Mouse (Mus musculus) macrophage (primary cell): Measurements from ENCODE around the gene Tprg. TPM values are rescaled to one million over a fixed set of nuclear protein-coding genes. Genes with fewer than 3 reads are reported as not detected.

Experiments used
- H3K27ac ChIP-seq: fragments of 350-480 bp; formaldehyde crosslinking; 2 replicates; pipeline ENCODE4 v1.9.0; 2021
- H3K36me3 ChIP-seq: fragments of 350-480 bp; formaldehyde crosslinking; 2 replicates; pipeline ENCODE4 v1.9.0; 2021; ENCODE audit errors: inconsistent target
- H3K4me3 ChIP-seq: fragments of 350-480 bp; formaldehyde crosslinking; 2 replicates; pipeline ENCODE4 v1.9.0; 2021; ENCODE audit errors: inconsistent target
- H3K79me2 ChIP-seq: fragments of 350-480 bp; formaldehyde crosslinking; 2 replicates; pipeline ENCODE4 v1.9.0; 2021; ENCODE audit errors: inconsistent target
- WGBS: methylation state at CpG from one replicate; pipeline ENCODE4 v1.1.7; 2026; ENCODE audit warnings: inconsistent platforms; ENCODE audit not compliant: missing documents; 5-methylcytosine and 5-hydroxymethylcytosine counted together
- polyA plus RNA-seq: library from polyadenylated mRNA; stranded (reverse); fragments of 250-400 nt; gene quantifications from 3 replicates; pipeline ENCODE4 v1.2.4, GENCODE M21; 2018; ENCODE audit warnings: inconsistent platforms
- total RNA-seq, 78 experiments: library from RNA; depleted of rRNA; stranded (reverse); fragments of 250-400 nt; gene quantifications; 1 replicate in 9 of 78; 2 replicates in 24 of 78; 3 replicates in 43 of 78; 4 replicates in 2 of 78; pipeline ENCODE4 v1.2.4; 2018; ENCODE audit warnings: inconsistent platforms in 56 of 78

Tprg gene
- total RNA-seq (2018; cell fraction: chromatin; rRNA removed), result not detected
- total RNA-seq (2018; cell fraction: cytosol; rRNA removed), result not detected
- total RNA-seq (2018; cell fraction: nucleus; rRNA removed), result not detected
- polyA plus RNA-seq, result not detected in 3 replicates

- H3K27ac ChIP-seq, result no peak within 1 kb of the TSS
- WGBS, result 100% methylated on average over 5 of the region's 5 CpGs
Measured at GRCm38 (mm10) chr16:25286517-25286916, at the start of gene Tprg. Gene Tprg (plus strand): TSS chr16:25286817.

DNA sequence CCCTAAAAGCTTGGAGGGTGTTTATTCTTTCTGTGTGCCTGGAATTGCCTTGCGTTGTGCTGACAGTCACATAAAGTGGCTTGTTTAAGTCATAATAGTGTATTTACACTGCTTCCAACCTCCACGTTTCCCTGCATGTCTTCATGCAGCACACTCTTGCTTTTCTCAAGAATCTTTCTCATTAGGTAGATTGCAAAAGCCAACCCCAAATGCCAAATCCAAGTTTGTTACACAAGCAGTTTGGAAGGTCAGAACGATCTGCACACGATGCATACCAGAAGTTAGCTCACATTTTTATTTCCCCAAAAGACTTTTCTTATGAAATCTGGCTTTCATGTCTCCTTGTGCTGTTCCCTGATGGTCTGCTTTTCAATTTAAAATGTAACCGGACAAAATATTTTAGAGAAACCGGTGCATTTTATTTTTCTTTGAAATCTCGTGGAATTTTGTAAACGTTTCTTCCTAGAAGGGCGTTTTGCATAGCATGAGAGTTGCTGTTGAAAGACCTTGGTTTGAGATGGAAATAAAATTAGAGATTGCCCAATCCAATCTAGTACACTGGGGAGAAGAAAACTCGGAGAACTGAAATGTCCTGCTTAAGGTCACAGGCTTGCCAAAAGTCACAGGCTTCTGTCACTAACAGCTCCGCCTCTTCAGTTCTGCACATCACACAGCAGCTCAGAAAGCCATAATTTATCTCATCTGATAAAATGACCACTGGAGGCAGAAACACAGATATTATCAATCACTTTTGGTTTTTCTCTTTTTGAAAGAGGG, 48.2 kb upstream of the Tprg start:
- WGBS, result 52% methylated on average over 11 of the region's 11 CpGs
- no peaks in the 10 kb centered on the region for H3K79me2 ChIP-seq
- H3K36me3 ChIP-seq, result no peaks in the 10 kb centered on the region
- H3K4me3 ChIP-seq, result no peak overlapping the region
- H3K27ac ChIP-seq, result no peak overlapping the region

More at GRCm38 (mm10) chr16:25286517-25286916, at the start of gene Tprg:
- Histone ChIP-seq H3K79me2 (no peaks in the 10 kb centered on the region), H3K4me3 (no peak within 1 kb of the TSS), H3K36me3 (no peaks in the 10 kb centered on the region)

GRCm38 (mm10) chr16:25248889-25249288, 37.7 kb upstream of the Tprg start:
- 18% methylated on average over 6 of the region's 6 CpGs for WGBS
- H3K79me2 ChIP-seq, result no peaks in the 10 kb centered on the region
- no peak overlapping the region for H3K4me3 ChIP-seq

DNA sequence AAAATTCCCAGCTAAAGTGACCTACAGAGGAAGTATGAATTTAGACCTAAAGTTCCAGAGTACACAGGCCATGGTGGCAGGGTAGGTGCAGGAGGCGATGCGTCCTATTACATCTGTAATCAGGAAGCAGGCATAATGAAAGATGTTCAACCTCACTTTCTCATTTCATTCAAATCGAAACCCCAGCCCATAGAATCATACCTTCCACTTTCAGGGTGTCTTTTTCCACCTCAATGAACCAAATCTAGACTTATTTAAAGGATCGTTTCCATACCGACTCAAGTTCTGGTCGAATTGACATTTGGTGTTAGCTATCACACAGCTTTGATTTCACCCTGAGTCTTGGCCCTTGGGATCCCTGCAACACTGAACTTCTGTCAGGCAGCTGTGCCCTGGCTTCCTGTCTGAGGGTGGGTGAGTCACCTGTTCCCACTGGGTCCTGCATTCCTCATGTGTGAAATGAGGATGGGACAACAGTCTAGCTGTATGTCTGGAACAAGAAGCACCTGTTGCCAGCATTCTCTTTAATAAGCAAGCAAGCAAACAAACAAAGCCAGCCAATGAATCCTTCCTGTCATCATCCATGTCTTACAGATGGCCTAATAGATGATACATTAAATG, 36.4 kb upstream of the Tprg start:
- Histone ChIP-seq H3K27ac (no peak overlapping the region), H3K4me3 (no peak overlapping the region), H3K79me2 (no peaks in the 10 kb centered on the region), H3K36me3 (no peaks in the 10 kb centered on the region)
- WGBS, result 87% methylated on average over 6 of the region's 6 CpGs

More at GRCm38 (mm10) chr16:25248889-25249288, 37.7 kb upstream of the Tprg start:
- no peaks in the 10 kb centered on the region for H3K36me3 ChIP-seq
- no peak overlapping the region for H3K27ac ChIP-seq

GRCm38 (mm10) chr16:25251080-25251479, 35.5 kb upstream of the Tprg start:
- H3K27ac ChIP-seq, result no peak overlapping the region
- no peak overlapping the region for H3K4me3 ChIP-seq
- no peaks in the 10 kb centered on the region for H3K36me3 ChIP-seq
- H3K79me2 ChIP-seq, result no peaks in the 10 kb centered on the region
- 22% methylated on average over 9 of the region's 9 CpGs for WGBS

GRCm38 (mm10) chr16:25254646-25255045, 32.0 kb upstream of the Tprg start:
- WGBS, result 91% methylated on average over 6 of the region's 6 CpGs
- H3K36me3 ChIP-seq, result no peaks in the 10 kb centered on the region
- H3K4me3 ChIP-seq, result no peak overlapping the region
- H3K27ac ChIP-seq, result no peak overlapping the region
- H3K79me2 ChIP-seq, result no peaks in the 10 kb centered on the region

DNA sequence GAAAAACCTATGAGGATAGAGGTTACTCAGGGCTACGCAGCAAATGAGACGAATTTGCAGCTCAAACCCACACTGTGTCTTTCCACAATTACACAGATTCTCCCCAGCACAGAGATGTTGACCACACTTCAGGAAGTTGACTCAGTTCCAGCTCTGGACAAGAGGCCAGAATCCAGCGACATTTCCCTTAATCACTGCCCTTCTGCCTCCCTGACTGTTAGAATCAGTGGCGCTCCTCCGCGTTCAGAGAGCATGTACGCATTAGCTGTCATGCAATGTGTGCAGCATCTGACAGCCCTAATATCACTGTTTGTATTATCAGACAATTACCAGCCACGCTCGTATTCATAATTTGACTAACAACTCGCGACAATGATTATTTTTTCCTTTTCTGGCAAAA, 31.4 kb upstream of the Tprg start:
- H3K36me3 ChIP-seq, result no peaks in the 10 kb centered on the region
- H3K27ac ChIP-seq, result no peak overlapping the region
- H3K79me2 ChIP-seq, result no peaks in the 10 kb centered on the region
- 59% methylated on average over 11 of the region's 11 CpGs for WGBS
- no peak overlapping the region for H3K4me3 ChIP-seq

GRCm38 (mm10) chr16:25255603-25256260, 30.9 kb upstream of the Tprg start:
- no peaks in the 10 kb centered on the region for H3K36me3 ChIP-seq
- no peak overlapping the region for H3K27ac ChIP-seq
- 95% methylated on average over 8 of the region's 8 CpGs for WGBS

GRCm38 (mm10) chr16:25262306-25262705, 24.3 kb upstream of the Tprg start:
- no peak overlapping the region for H3K4me3 ChIP-seq
- no peaks in the 10 kb centered on the region for H3K79me2 ChIP-seq
- no peak overlapping the region for H3K27ac ChIP-seq
- 63% methylated on average over 5 of the region's 5 CpGs for WGBS
- no peaks in the 10 kb centered on the region for H3K36me3 ChIP-seq

More at GRCm38 (mm10) chr16:25255603-25256260, 30.9 kb upstream of the Tprg start:
- no peaks in the 10 kb centered on the region for H3K79me2 ChIP-seq
- no peak overlapping the region for H3K4me3 ChIP-seq

DNA sequence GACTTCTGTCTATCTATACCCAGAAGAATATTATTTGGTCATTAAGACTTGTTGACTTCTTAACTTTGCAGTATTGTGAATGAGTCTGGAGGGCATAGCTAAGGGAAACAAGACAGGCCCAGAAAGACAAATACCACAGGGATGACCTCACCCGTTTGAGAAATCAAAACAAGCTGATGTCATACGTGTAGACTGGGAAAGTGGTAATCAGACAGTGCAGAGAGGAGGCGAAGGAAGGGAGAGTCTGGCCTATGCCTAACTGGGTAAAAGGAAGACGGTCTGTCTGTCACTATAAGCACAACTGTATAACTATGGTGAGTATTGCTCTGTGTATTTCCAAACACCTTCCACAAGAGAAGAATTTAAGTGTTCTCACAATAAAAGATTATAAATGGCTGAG, 23.7 kb upstream of the Tprg start:
- no peak overlapping the region for H3K4me3 ChIP-seq
- H3K36me3 ChIP-seq, result no peaks in the 10 kb centered on the region
- no peak overlapping the region for H3K27ac ChIP-seq
- WGBS, result 68% methylated on average over 4 of the region's 4 CpGs
- no peaks in the 10 kb centered on the region for H3K79me2 ChIP-seq

GRCm38 (mm10) chr16:25263520-25264149, 23.0 kb upstream of the Tprg start:
- Histone ChIP-seq H3K36me3 (no peaks in the 10 kb centered on the region), H3K79me2 (no peaks in the 10 kb centered on the region), H3K4me3 (no peak overlapping the region), H3K27ac (no peak overlapping the region)
- WGBS, result 43% methylated on average over 9 of the region's 9 CpGs

GRCm38 (mm10) chr16:25265177-25265576, 21.4 kb upstream of the Tprg start:
- Histone ChIP-seq H3K4me3 (no peak overlapping the region), H3K79me2 (no peaks in the 10 kb centered on the region), H3K36me3 (no peaks in the 10 kb centered on the region), H3K27ac (no peak overlapping the region)
- WGBS, result 84% methylated on average over 11 of the region's 11 CpGs

DNA sequence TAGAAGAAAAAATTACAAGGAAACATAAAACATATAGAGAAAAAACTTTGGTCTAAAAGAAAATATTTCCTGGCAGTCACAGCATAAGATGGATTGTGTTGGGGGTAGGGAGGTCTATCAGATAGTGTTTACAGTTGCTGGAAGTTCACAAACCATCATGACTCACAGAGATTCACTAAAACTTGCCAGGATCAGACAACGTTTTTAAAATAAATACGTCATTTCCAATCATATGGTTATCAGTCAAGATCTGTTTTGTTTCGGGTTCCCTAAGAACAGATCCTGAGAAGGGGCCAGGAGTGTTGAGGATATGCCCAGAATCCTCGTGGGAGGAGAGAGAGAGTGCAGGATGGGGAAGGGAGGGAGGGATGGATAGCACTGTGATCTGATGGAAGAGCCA, 18.3 kb upstream of the Tprg start:
- Histone ChIP-seq H3K27ac (no peak overlapping the region), H3K79me2 (no peaks in the 10 kb centered on the region), H3K36me3 (no peaks in the 10 kb centered on the region), H3K4me3 (no peak overlapping the region)
- 83% methylated on average over 4 of the region's 4 CpGs for WGBS

DNA sequence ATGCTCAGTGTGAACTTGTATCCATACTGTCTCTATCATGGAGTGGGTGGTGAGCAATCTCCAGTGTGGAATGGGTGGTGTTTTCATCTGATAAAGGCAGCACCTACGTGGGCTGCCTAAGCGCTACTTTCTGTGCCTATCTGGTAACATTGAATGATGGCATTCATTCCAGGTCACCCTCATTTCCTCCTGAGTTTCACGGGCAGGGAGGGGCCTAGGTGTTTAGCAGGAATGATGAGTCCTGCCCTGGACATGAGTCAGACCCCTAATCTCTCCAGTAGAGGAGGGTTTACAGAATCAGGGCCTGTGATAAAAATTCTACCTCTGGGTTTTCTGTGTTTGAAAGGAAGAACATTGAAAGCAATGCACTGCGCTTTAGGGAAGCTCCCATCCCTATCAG, 4.1 kb upstream of the Tprg start:
- no peaks in the 10 kb centered on the region for H3K36me3 ChIP-seq
- 86% methylated on average over 4 of the region's 4 CpGs for WGBS
- no peak overlapping the region for H3K27ac ChIP-seq
- H3K4me3 ChIP-seq, result no peak overlapping the region
- no peaks in the 10 kb centered on the region for H3K79me2 ChIP-seq
